Mouse (Mus musculus) spleen, adult 2 months (tissue): ENCODE results near the gene Adi1. TPM values are rescaled to one million over a fixed set of nuclear protein-coding genes. Genes with fewer than 3 reads are reported as not detected.

Experiments
- DNase-seq, 2 experiments: peaks; one replicate each; pipeline versions ENCODE4 v3.0.0 to v3.0.0-alpha.2; 2012 to 2021; ENCODE audit warnings: low spot score in 2 of 2, low read depth in 1 of 2
- H3K27ac ChIP-seq: fragments of 200-500 bp; 2 replicates; pipeline ENCODE4 v1.5.1; 2012; ENCODE audit warnings: low read length, inconsistent platforms; ENCODE audit not compliant: insufficient read depth
- H3K27me3 ChIP-seq: fragments of 200-500 bp; 2 replicates; pipeline ENCODE4 v1.6.1; 2012; ENCODE audit warnings: mild to moderate bottlenecking, moderate library complexity, low read length, inconsistent platforms; ENCODE audit not compliant: control insufficient read depth, insufficient read depth
- H3K36me3 ChIP-seq: fragments of 200-500 bp; 2 replicates; pipeline ENCODE4 v1.6.1; 2012; ENCODE audit warnings: mild to moderate bottlenecking, low read length, inconsistent platforms; ENCODE audit not compliant: control insufficient read depth, insufficient read depth
- H3K4me1 ChIP-seq: fragments of 200-500 bp; 2 replicates; pipeline ENCODE4 v1.6.1; 2011; ENCODE audit warnings: inconsistent platforms; ENCODE audit not compliant: control insufficient read depth, insufficient read depth, insufficient read length
- H3K4me3 ChIP-seq: fragments of 200-500 bp; 2 replicates; pipeline ENCODE4 v1.5.1; 2011; ENCODE audit warnings: mild to moderate bottlenecking, inconsistent platforms; ENCODE audit not compliant: insufficient read depth, insufficient read length; ENCODE audit errors: extremely low read depth
- CTCF ChIP-seq: fragments of 200-500 bp; IDR thresholded peaks from 2 replicates; pipeline ENCODE4 v1.5.1; 2011; ENCODE audit warnings: mild to moderate bottlenecking, inconsistent platforms; ENCODE audit not compliant: insufficient read depth, insufficient read length, insufficient replicate concordance; ENCODE audit errors: extremely low read depth
- POLR2A ChIP-seq: fragments of 200-500 bp; IDR thresholded peaks from 2 replicates; pipeline ENCODE4 v1.6.1; 2011; ENCODE audit warnings: low read depth, low read length, inconsistent platforms
- WGBS: fragments of 180-500 bp; shearing (Covaris S2); methylation state at CpG from one replicate; pipeline ENCODE4 v1.1.7; 2018; 5-methylcytosine and 5-hydroxymethylcytosine counted together
- polyA plus RNA-seq: library from polyadenylated mRNA; depleted of rRNA; stranded (reverse); fragments of >200 nt; gene quantifications from 2 replicates; pipeline ENCODE4 v1.2.3, GENCODE M21; 2012

The Adi1 gene
- polyA plus RNA-seq, 1 experiment, result 7.6 TPM

DNA sequence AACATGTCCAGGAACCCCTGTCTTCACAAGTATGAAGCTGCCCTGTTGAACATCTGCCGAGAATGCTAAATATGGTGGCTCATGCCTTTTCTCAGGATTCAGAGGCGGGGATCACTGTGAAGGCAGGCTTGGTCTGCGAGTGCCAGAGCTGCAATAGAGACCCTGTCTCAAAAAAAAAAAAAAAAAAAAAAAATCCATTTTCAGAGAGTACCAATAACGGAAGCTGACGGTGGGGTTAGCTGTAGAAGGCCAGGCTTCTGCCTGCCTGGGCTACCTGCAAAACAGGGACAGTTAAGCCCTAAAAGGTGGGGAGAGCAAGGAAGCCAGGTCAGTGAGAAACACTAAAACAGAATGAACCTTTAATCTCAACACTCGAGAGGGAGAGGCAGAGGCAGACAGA lies 38.5 kb upstream of the Adi1 start:
- H3K27me3 ChIP-seq, result no peaks in the 10 kb centered on the region
- no peak for TF ChIP-seq CTCF
- TF ChIP-seq POLR2A, result no peak
- H3K4me3 ChIP-seq, result no peak overlapping the region
- H3K27ac ChIP-seq, result no peak overlapping the region
- WGBS, result 90% methylated on average over 6 of the region's 6 CpGs
- DNase-seq, result no peak
- H3K4me1 ChIP-seq, result peaks cover 7% of the 10 kb centered on the region; the same call in 1 of the 2 replicates
- peaks cover 23% of the 10 kb centered on the region for H3K36me3 ChIP-seq

GRCm38 (mm10) chr12:28638778-28639177 lies 36.3 kb upstream of the Adi1 start:
- no peak for TF ChIP-seq CTCF
- TF ChIP-seq POLR2A, result no peak

DNA sequence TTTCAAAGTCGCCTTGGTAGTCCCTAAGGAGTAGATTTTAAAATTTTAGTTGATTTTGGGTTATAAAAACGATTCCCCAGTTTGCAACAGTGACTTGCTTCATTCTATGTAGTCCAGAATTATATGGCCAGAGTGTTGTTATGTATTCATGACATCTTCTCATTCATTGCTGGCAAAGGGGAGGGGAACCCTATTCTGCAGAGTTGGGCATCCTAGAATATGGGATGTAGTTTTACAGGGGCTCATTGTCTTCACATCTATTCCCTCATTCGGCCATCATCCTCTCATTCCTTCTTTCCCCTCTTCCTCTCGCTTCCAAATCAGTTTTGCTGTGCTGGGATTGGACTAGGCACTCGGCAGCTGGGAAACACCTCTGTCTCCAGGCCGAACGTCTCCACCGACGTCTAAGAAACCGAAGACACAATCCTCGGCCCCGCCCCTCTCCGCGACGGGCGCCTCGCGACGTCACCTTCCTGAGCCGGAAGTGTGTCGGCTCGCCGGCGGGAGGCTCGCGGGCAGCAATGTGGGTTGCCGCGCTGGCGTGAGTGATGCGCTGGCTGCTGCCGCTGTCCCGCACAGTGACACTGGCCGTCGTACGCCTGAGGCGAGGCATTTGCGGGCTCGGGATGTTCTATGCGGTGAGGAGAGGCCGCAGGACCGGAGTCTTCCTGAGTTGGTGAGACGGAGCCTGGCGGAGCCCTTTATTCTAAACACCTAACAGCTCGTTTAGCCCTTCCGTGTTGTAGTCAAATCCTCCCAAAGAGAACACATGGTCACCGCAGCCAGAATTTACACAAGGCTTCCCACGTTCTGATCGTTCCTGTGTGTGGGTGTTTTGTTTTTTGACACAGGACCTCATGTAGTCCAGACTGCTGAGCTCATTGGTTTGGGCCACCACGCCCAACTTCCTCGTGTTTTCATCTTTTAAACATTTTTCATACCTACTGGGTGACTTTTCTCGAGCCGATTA lies 25.6 kb upstream of the Adi1 start, which contains the start of gene Rnaseh1:
Rnaseh1 (plus strand) TSS at position 462 of the 970 bp plus-strand sequence.
- H3K4me3 ChIP-seq, result peak within 1 kb of the TSS; percentile 86
- TF ChIP-seq POLR2A (peak; percentile 58; the same call in 1 of the 2 replicates), CTCF (no peak)
- H3K4me1 ChIP-seq, result peaks cover 7% of the 10 kb centered on the region; the same call in 1 of the 2 replicates
- 2% methylated on average over 52 of the region's 52 CpGs for WGBS
- peaks cover 5% of the 10 kb centered on the region for H3K36me3 ChIP-seq
- no peaks in the 10 kb centered on the region for H3K27me3 ChIP-seq
- H3K27ac ChIP-seq, result peak within 1 kb of the TSS; percentile 59
- peak; percentile 63 to 87 for DNase-seq

More at GRCm38 (mm10) chr12:28638778-28639177, 36.3 kb upstream of the Adi1 start:
- no peak overlapping the region for H3K27ac ChIP-seq
- 62% methylated on average over 2 of the region's 2 CpGs for WGBS
- no peak for DNase-seq
- peaks cover 7% of the 10 kb centered on the region; the same call in 1 of the 2 replicates for H3K4me1 ChIP-seq
- H3K36me3 ChIP-seq, result peaks cover 5% of the 10 kb centered on the region
- no peaks in the 10 kb centered on the region for H3K27me3 ChIP-seq
- no peak overlapping the region for H3K4me3 ChIP-seq

GRCm38 (mm10) chr12:28662628-28663027 lies 12.4 kb upstream of the Adi1 start:
- no peaks in the 10 kb centered on the region for H3K27me3 ChIP-seq
- no peak for TF ChIP-seq CTCF
- TF ChIP-seq POLR2A, result no peak
- H3K4me1 ChIP-seq, result no peaks in the 10 kb centered on the region
- no peak overlapping the region for H3K4me3 ChIP-seq
- no peak for DNase-seq
- H3K27ac ChIP-seq, result no peak overlapping the region
- 76% methylated on average over 4 of the region's 4 CpGs for WGBS
- H3K36me3 ChIP-seq, result peaks cover 16% of the 10 kb centered on the region

DNA sequence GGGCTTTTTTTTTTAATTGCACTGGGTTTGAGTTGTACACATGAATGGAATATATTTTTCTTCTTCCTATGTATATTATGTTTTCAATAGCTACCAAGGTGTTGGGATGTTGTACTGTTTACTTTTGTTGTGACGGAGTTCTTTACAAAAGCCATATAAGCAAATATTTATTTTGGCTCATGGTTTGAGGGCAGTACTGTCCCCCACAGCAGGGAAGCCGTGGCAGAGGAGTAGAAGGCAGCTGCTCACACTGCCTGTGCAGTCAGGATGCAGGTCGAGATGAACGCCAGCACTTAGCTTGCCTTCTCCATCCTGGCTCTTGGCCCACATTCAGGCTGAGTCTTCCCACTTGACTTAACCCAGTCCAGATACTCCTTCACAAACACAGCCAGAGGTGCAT lies 8.3 kb upstream of the Adi1 start:
- no peaks in the 10 kb centered on the region for H3K36me3 ChIP-seq
- no peak overlapping the region for H3K4me3 ChIP-seq
- 79% methylated on average over 4 of the region's 4 CpGs for WGBS

DNA sequence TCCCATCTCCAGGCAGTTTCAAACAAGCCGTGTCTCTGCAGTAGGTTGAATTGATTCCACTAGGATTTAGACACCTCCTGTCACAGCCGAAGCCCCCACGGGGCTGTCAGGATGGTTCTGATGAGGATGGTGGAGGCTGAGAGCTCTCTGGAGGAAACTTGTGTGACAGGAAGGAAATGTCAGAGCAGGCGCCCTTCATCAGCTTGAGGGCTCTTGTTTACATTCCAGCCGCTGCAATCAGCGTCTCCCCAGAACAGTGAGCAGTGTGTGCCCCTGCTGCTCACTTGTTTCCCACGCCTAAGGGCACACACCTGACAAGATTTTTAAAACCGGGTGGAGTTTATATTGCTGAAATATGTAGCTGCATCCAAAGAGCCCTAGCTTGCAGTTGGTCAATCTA lies 7.7 kb upstream of the Adi1 start:
- no peak overlapping the region for H3K27ac ChIP-seq

More for the DNA sequence above, 8.3 kb upstream of the Adi1 start:
- H3K4me1 ChIP-seq, result no peaks in the 10 kb centered on the region
- TF ChIP-seq POLR2A (no peak), CTCF (no peak)
- H3K27ac ChIP-seq, result no peak overlapping the region
- H3K27me3 ChIP-seq, result no peaks in the 10 kb centered on the region
- no peak for DNase-seq

More for the DNA sequence above, 7.7 kb upstream of the Adi1 start:
- DNase-seq, result no peak
- H3K4me3 ChIP-seq, result no peak overlapping the region
- no peaks in the 10 kb centered on the region for H3K36me3 ChIP-seq
- no peaks in the 10 kb centered on the region for H3K4me1 ChIP-seq
- TF ChIP-seq CTCF, result no peak
- no peak for TF ChIP-seq POLR2A
- 29% methylated on average over 8 of the region's 8 CpGs for WGBS
- no peaks in the 10 kb centered on the region for H3K27me3 ChIP-seq
